Mouse (Mus musculus) small intestine, adult 2 months (tissue): ENCODE results near the gene Hmga2.

Experiments
- CTCF ChIP-seq: fragments of 200-500 bp; IDR thresholded peaks from 2 replicates; pipeline ENCODE4 v1.5.1; 2012; ENCODE audit warnings: low read depth, mild to moderate bottlenecking, control low read depth, inconsistent platforms, low read length, moderate library complexity, mixed read lengths; ENCODE audit not compliant: insufficient replicate concordance, insufficient read length; ENCODE audit errors: extremely low read depth
- POLR2A ChIP-seq: fragments of 200-500 bp; IDR thresholded peaks from 2 replicates; pipeline ENCODE4 v1.6.1; 2012; ENCODE audit warnings: low read depth, mild to moderate bottlenecking, control low read depth, inconsistent platforms, low read length, moderate library complexity

- TF ChIP-seq POLR2A, result no peak
- no peak for TF ChIP-seq CTCF
Measured at GRCm38 (mm10) chr10:120521912-120522575, 45.8 kb upstream of the Hmga2 start.
